Mouse (Mus musculus) CH12.LX (cell line): ENCODE results near the gene Msantd1. TPM values are rescaled to one million over a fixed set of nuclear protein-coding genes. Genes with fewer than 3 reads are reported as not detected.

Experiments used
- DNase-seq: peaks from one replicate; pipeline ENCODE4 v3.0.0-alpha.2; 2013; ENCODE audit errors: extremely low read depth
- H3K27ac ChIP-seq: 2 replicates; pipeline ENCODE4 v1.5.1; 2012; ENCODE audit warnings: low read depth, mild to moderate bottlenecking, control low read depth, moderate library complexity; ENCODE audit not compliant: insufficient read depth
- H3K27me3 ChIP-seq: replicated peaks from 2 replicates; pipeline ENCODE3; 2012; ENCODE audit warnings: inconsistent platforms
- H3K36me3 ChIP-seq, 2 experiments: replicated peaks in 1 of 2; 2 replicates each; pipeline versions ENCODE3 to v1.6.1; 2012; ENCODE audit warnings: inconsistent platforms in 1 of 2, low read length in 1 of 2, mild to moderate bottlenecking in 1 of 2, mixed read lengths in 1 of 2, moderate library complexity in 1 of 2; ENCODE audit not compliant: control insufficient read depth in 1 of 2, insufficient read depth in 1 of 2
- H3K4me1 ChIP-seq, 2 experiments: 2 replicates each; pipeline ENCODE4 v1.6.1; 2012; ENCODE audit warnings: inconsistent platforms in 1 of 2, moderate library complexity in 1 of 2; ENCODE audit not compliant: insufficient read depth in 2 of 2, control insufficient read depth in 1 of 2
- H3K4me2 ChIP-seq: 2 replicates; pipeline ENCODE4 v1.6.1; 2012; ENCODE audit warnings: low read depth, mild to moderate bottlenecking, control low read depth; ENCODE audit not compliant: poor library complexity, insufficient read depth, severe bottlenecking
- H3K4me3 ChIP-seq, 3 experiments: fragments of 150-350 bp in 1 of 3; sonication (generic) in 1 of 3; replicated peaks in 1 of 3; 2 replicates each; pipeline versions ENCODE3 to v1.5.1; 2011 to 2012; ENCODE audit warnings: low read depth in 2 of 3, low read length in 2 of 3, mild to moderate bottlenecking in 2 of 3, moderate library complexity in 2 of 3, control low read depth in 1 of 3, improper control_type of control experiment in 1 of 3, inconsistent platforms in 1 of 3, mixed read lengths in 1 of 3; ENCODE audit not compliant: poor library complexity in 1 of 3
- H3K79me2 ChIP-seq: replicated peaks from 2 replicates; pipeline ENCODE4 v1.6.1; 2012; ENCODE audit warnings: mild to moderate bottlenecking, moderate library complexity; ENCODE audit not compliant: control insufficient read depth, poor library complexity, insufficient read depth, severe bottlenecking; ENCODE audit errors: extremely low read depth
- H3K9ac ChIP-seq: 2 replicates; pipeline ENCODE4 v1.6.1; 2012; ENCODE audit warnings: low read depth, mild to moderate bottlenecking, control low read depth, moderate library complexity; ENCODE audit not compliant: insufficient read depth
- H3K9me3 ChIP-seq: replicated peaks from 2 replicates; pipeline ENCODE3; 2012; ENCODE audit warnings: low read length, inconsistent platforms, mixed read lengths
- BHLHE40 ChIP-seq: IDR thresholded peaks from 2 replicates; pipeline ENCODE4 v1.6.1; 2011; ENCODE audit warnings: mild to moderate bottlenecking, low read depth, low read length, improper control_type of control experiment
- ELF1 ChIP-seq: IDR thresholded peaks from 2 replicates; pipeline ENCODE4 v1.6.1; 2014; ENCODE audit warnings: low read depth, mild to moderate bottlenecking, inconsistent platforms, low read length, improper control_type of control experiment
- GABPA ChIP-seq: IDR thresholded peaks from 2 replicates; pipeline ENCODE4 v1.6.1; 2012; ENCODE audit warnings: low read depth, low read length, improper control_type of control experiment, inconsistent platforms; ENCODE audit not compliant: insufficient replicate concordance
- HCFC1 ChIP-seq: IDR thresholded peaks from 2 replicates; pipeline ENCODE4 v1.6.1; 2012; ENCODE audit warnings: low read depth, mild to moderate bottlenecking, inconsistent platforms, low read length, improper control_type of control experiment
- JUN ChIP-seq: IDR thresholded peaks from 2 replicates; pipeline ENCODE4 v1.6.1; 2011; ENCODE audit warnings: low read depth, mild to moderate bottlenecking, low read length, improper control_type of control experiment, moderate library complexity; ENCODE audit not compliant: insufficient read depth
- MAFK ChIP-seq: IDR thresholded peaks from 2 replicates; pipeline ENCODE4 v1.6.1; 2011; ENCODE audit warnings: low read length, improper control_type of control experiment; ENCODE audit not compliant: insufficient replicate concordance
- PAX5 ChIP-seq: IDR thresholded peaks from 2 replicates; pipeline ENCODE4 v1.6.1; 2012; ENCODE audit warnings: low read length, inconsistent platforms, mixed read lengths
- POLR2A ChIP-seq: IDR thresholded peaks from 2 replicates; pipeline ENCODE4 v1.6.1; 2011; ENCODE audit warnings: low read depth, mild to moderate bottlenecking, improper control_type of control experiment, low read length
- RAD21 ChIP-seq: IDR thresholded peaks from 2 replicates; pipeline ENCODE4 v1.6.1; 2011; ENCODE audit warnings: low read depth, mild to moderate bottlenecking, low read length, improper control_type of control experiment, moderate library complexity
- SIN3A ChIP-seq: IDR thresholded peaks from 2 replicates; pipeline ENCODE4 v1.6.1; 2012; ENCODE audit warnings: low read length, improper control_type of control experiment, inconsistent platforms
- SMC3 ChIP-seq: IDR thresholded peaks from 2 replicates; pipeline ENCODE4 v1.6.1; 2011; ENCODE audit warnings: low read depth, low read length, improper control_type of control experiment
- TBP ChIP-seq: conservative IDR thresholded peaks from 2 replicates; pipeline ENCODE4 v1.6.1; 2011; ENCODE audit warnings: low read depth, low read length, improper control_type of control experiment
- TCF12 ChIP-seq: IDR thresholded peaks from 2 replicates; pipeline ENCODE4 v1.6.1; 2014; ENCODE audit warnings: low read depth, mild to moderate bottlenecking, inconsistent platforms, low read length, improper control_type of control experiment
- UBTF ChIP-seq: IDR thresholded peaks from 2 replicates; pipeline ENCODE4 v1.6.1; 2012; ENCODE audit warnings: low read depth, mild to moderate bottlenecking, inconsistent platforms, low read length, improper control_type of control experiment, moderate library complexity
- ZNF384 ChIP-seq: IDR thresholded peaks from 2 replicates; pipeline ENCODE4 v1.6.1; 2012; ENCODE audit warnings: low read depth, low read length, improper control_type of control experiment, inconsistent platforms
- dilution Hi-C: fragments of 300-500 bp; cut with MboI; formaldehyde crosslinking; loops from 2 replicates; pipeline ENCODE4 v1.14.3; 2020; ENCODE audit warnings: low sequenced_read_pairs; ENCODE audit not compliant: extremely low pct_unique_long_range_greater_than_20kb, extremely low pct_ligation_motif_present
- in situ Hi-C: fragments of 300-500 bp; cut with MboI; formaldehyde crosslinking; loops from 3 replicates; pipeline ENCODE4 v1.14.3; 2019; ENCODE audit warnings: low sequenced_read_pairs, low pct_ligation_motif_present, low pct_unique_long_range_greater_than_20kb, mixed read lengths
- polyA plus RNA-seq: library from polyadenylated mRNA; unstranded; fragments of >175 nt; gene quantifications from 2 replicates; pipeline ENCODE4 v1.2.1, GENCODE M21; 2012; ENCODE audit warnings: low read depth; ENCODE audit not compliant: insufficient read length
- total RNA-seq, 2 experiments: library from RNA; depleted of rRNA; stranded (reverse); fragments of 300-350 nt in 1 of 2; fragments of >200 nt in 1 of 2; gene quantifications; 2 replicates each; pipeline ENCODE4 v1.2.3; 2012 to 2014

The Msantd1 gene
- total and polyA plus RNA-seq, 3 experiments, result 0.36 to 1.1 (median 0.38) TPM

DNA sequence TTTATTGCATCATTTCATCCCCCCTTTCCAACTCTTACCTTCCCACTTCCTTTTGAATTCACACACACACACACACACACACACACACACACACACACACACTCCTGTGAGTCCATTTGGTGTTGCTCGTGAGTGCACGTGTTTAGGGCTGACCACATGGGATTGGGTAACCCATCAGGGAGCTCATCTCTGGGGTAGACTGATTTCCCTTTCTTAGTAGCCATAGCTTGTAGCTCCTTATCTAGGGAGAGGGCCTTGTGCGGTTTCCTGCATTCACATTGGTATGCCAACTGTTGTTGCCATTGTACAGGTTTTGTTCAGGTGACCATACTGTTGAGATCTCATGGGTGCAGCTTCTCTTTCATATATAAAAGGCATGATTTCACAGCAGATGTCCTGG is 35.6 kb downstream of the Msantd1 start:
- Histone ChIP-seq H3K9ac (no peak overlapping the region), H3K27me3 (peaks cover 79% of the 10 kb centered on the region), H3K4me2 (no peak overlapping the region), H3K27ac (no peak overlapping the region), H3K79me2 (no peaks in the 10 kb centered on the region), H3K9me3 (no peaks in the 10 kb centered on the region), H3K4me3 (no peak overlapping the region), H3K36me3 (no peaks in the 10 kb centered on the region), H3K4me1 (peaks cover 0 to 4% of the 10 kb centered on the region in 2 experiments; a peak in 3 of 4 replicates)
- TF ChIP-seq ELF1 (no peak), ZNF384 (no peak), BHLHE40 (0 out of 2 replicates have a peak, but pooled peaks have one; percentile 15), TCF12 (no peak)
- dilution Hi-C loops (no loop called here), in situ Hi-C loops (no loop called here)
- DNase-seq, result no peak

DNA sequence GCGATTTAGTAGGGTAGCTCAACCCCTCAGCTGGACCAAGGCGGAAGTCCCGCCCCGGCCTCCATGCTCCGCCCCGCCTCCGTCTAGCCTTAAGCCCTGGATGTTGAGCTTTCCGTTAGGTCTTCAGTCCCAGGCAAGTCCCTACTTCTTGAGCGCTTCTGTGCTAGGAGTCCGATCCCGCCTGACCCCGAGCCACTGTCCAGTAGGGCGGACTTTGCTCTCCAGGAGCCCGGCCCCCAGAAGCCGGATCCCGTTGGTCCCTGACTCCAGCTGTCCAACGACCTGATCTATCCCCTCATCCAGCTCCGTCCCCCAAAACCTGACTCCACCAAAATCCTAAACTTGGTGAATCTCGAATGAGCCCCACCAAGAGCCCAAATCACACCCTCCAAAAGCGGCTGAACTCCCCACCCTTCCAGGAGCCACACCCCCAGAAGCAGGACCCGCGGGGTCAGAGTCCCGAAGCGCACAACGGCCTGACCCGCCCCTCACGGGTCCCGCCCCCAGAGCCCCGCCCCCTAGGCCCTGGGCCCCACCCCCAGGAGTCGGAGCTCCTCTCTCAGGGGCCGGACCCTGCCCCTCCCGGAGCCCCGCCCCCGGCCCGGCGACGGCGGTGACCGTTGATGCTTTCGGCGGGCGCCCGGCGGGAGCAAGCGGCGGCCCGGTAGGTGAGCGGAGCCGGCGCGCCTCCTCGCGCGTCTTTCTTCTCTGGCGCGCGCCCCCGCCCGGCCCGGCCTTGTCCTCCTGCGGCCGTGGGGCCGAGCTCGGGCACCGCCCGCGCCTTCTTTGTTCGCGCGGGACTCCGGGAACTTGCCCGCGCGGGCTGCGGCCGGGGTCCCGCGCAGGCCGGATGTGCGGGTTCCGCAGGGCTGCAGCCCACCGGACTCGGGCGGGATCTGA is 41.3 kb downstream of the Msantd1 start, which contains the start of gene Rgs12:
Gene Rgs12 (plus strand): TSS at position 585 of the 900 bp plus-strand sequence.
- no peak for TF ChIP-seq PAX5
- TF ChIP-seq POLR2A, result 0 out of 2 replicates have a peak, but pooled peaks have one; percentile 42
- TF ChIP-seq SIN3A, result no peak; the same call in 1 of the 2 replicates
- no peak for TF ChIP-seq MAFK
- no peak for TF ChIP-seq UBTF
- TF ChIP-seq RAD21, result no peak
- no peak for TF ChIP-seq TBP
- no peak for TF ChIP-seq SMC3
- no peak for TF ChIP-seq JUN
- TF ChIP-seq GABPA, result no peak
- TF ChIP-seq ELF1, result peak; percentile 85
- TF ChIP-seq BHLHE40, result no peak
- TF ChIP-seq HCFC1, result no peak; the same call in 1 of the 2 replicates
- Histone ChIP-seq H3K9me3 (peaks cover 19% of the 10 kb centered on the region), H3K4me1 (peaks cover 3 to 10% of the 10 kb centered on the region in 2 experiments; a peak in 3 of 4 replicates), H3K27ac (no peak within 1 kb of the TSS), H3K9ac (peak within 1 kb of the TSS; percentile 65), H3K4me3 (peak within 1 kb of the TSS; percentile 60 to 82 (median 65)), H3K27me3 (peaks cover 88% of the 10 kb centered on the region), H3K4me2 (peak within 1 kb of the TSS; percentile 94), H3K79me2 (no peaks in the 10 kb centered on the region), H3K36me3 (no peaks in the 10 kb centered on the region)
- dilution Hi-C loops (no loop called here), in situ Hi-C loops (no loop called here)
- DNase-seq, result peak; percentile 69
